In the genomic region with DNA sequence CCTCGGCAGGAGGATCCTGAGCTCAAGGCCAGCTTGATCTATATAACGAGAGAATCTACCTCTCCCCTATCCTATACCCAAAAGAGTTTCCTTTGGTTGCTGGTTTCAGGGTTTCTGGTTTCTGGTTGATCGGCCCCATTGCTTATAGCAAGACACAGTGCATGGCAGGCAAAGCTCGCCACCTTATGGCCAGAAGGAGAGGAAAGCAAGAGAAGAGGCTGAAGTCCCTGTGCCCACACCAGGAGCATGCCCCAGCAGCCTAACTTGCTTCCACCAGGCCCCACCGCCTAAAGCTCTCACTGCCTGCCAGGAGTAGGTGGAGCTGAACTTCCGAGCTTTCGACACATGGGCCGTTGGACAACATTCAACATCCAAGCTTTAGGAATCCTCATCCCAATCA, we compare ENCODE assay signal across 10 mouse cellular contexts. TPM values are rescaled to one million over a fixed set of nuclear protein-coding genes. Genes with fewer than 3 reads are reported as not detected.
DNase-seq lines count a peak whose midpoint lies in the region; ATAC-seq and TF ChIP-seq lines count a peak whose summit lies in the region.
"Had no signal": no experiment of that assay in that cellular context is flagged by ENCODE, and none has a peak within 500 bp of the region (broad histone marks: within the 10 kb centered on the region; RNA-seq: fewer than 3 reads in every experiment).

No protein-coding gene starts in this region.

- no peaks in the 10 kb centered on the region for H3K9me3 ChIP-seq in forebrain, postnatal 0 days (ENCODE audit: low read length)
- no peaks in the 10 kb centered on the region for H3K9me3 ChIP-seq in forebrain, embryonic 11.5 days (ENCODE audit: control insufficient read depth, low read length)
- no peaks in the 10 kb centered on the region for H3K9me3 ChIP-seq in midbrain, postnatal 0 days (ENCODE audit: low read length)
- H3K9me3 ChIP-seq in midbrain, embryonic 15.5 days: no peaks in the 10 kb centered on the region
- H3K9me3 ChIP-seq: neural tube, embryonic 13.5 days had no signal

- H3K27me3 ChIP-seq in forebrain, postnatal 0 days (ENCODE audit: insufficient read depth, low read length): no peaks in the 10 kb centered on the region
- H3K27me3 ChIP-seq in forebrain, embryonic 11.5 days (ENCODE audit: control insufficient read depth, insufficient read depth, low read length): no peaks in the 10 kb centered on the region
- no peaks in the 10 kb centered on the region for H3K27me3 ChIP-seq in midbrain, postnatal 0 days (ENCODE audit: insufficient read depth, low read length)
- no peaks in the 10 kb centered on the region for H3K27me3 ChIP-seq in midbrain, embryonic 15.5 days (replicated peaks)
- H3K27me3 ChIP-seq: neural tube, embryonic 13.5 days had no signal

- no peak for ATAC-seq in forebrain, postnatal 0 days
- no peak for ATAC-seq in forebrain, embryonic 11.5 days (replicated peaks; ENCODE audit: low FRiP score)
- ATAC-seq in midbrain, postnatal 0 days (ENCODE audit: low FRiP score): no peak
- ATAC-seq in midbrain, embryonic 15.5 days (replicated peaks): no peak

- H3K36me3 ChIP-seq in forebrain, postnatal 0 days (ENCODE audit: insufficient read depth): no peaks in the 10 kb centered on the region
- H3K36me3 ChIP-seq in forebrain, embryonic 11.5 days (ENCODE audit: control insufficient read depth, insufficient read depth, low read length): no peaks in the 10 kb centered on the region
- no peaks in the 10 kb centered on the region for H3K36me3 ChIP-seq in midbrain, postnatal 0 days (ENCODE audit: insufficient read depth, low read length)
- H3K36me3 ChIP-seq in midbrain, embryonic 15.5 days (replicated peaks): no peaks in the 10 kb centered on the region
- H3K36me3 ChIP-seq: neural tube, embryonic 13.5 days had no signal

- TF ChIP-seq POLR2A in olfactory bulb, adult 2 months (IDR thresholded peaks at IDR 0.05; ENCODE audit: insufficient read depth, low read depth, low read length): no peak

- no peaks in the 10 kb centered on the region for H3K4me1 ChIP-seq in forebrain, postnatal 0 days (ENCODE audit: insufficient read depth)
- no peaks in the 10 kb centered on the region for H3K4me1 ChIP-seq in forebrain, embryonic 11.5 days (replicated peaks; ENCODE audit: control insufficient read depth, insufficient read depth, low read length)
- no peaks in the 10 kb centered on the region for H3K4me1 ChIP-seq in midbrain, postnatal 0 days (ENCODE audit: insufficient read depth, low read length)
- no peaks in the 10 kb centered on the region for H3K4me1 ChIP-seq in midbrain, embryonic 15.5 days
- no peaks in the 10 kb centered on the region for H3K4me1 ChIP-seq in olfactory bulb, adult 2 months (ENCODE audit: control insufficient read depth, insufficient read depth, low read length)
- H3K4me1 ChIP-seq: neural tube, embryonic 13.5 days had no signal

- no peak overlapping the region for H3K4me3 ChIP-seq in forebrain, postnatal 0 days (ENCODE audit: low read depth, low read length)
- H3K4me3 ChIP-seq in forebrain, embryonic 11.5 days (ENCODE audit: low read depth, low read length): no peak overlapping the region
- no peak overlapping the region for H3K4me3 ChIP-seq in midbrain, postnatal 0 days (ENCODE audit: low read depth, low read length)
- no peak overlapping the region for H3K4me3 ChIP-seq in midbrain, embryonic 15.5 days
- no peak overlapping the region for H3K4me3 ChIP-seq in olfactory bulb, adult 2 months (ENCODE audit: insufficient read depth, low read depth, low read length)
- H3K4me3 ChIP-seq: neural tube, embryonic 13.5 days had no signal

- no peak overlapping the region for H3K4me2 ChIP-seq in forebrain, postnatal 0 days (ENCODE audit: low read depth)
- H3K4me2 ChIP-seq in forebrain, embryonic 11.5 days (ENCODE audit: low read depth, low read length, severe bottlenecking): no peak overlapping the region
- no peak overlapping the region for H3K4me2 ChIP-seq in midbrain, postnatal 0 days (ENCODE audit: low read depth, low read length, poor library complexity, severe bottlenecking)
- no peak overlapping the region for H3K4me2 ChIP-seq in midbrain, embryonic 15.5 days
- H3K4me2 ChIP-seq: neural tube, embryonic 13.5 days had no signal

- 39% methylated on average over 8 of the region's 8 CpGs for WGBS in forebrain, postnatal 0 days
- WGBS in forebrain, embryonic 11.5 days: 44% methylated on average over 8 of the region's 8 CpGs
- 37% methylated on average over 8 of the region's 8 CpGs for WGBS in midbrain, postnatal 0 days
- WGBS in midbrain, embryonic 15.5 days: 48% methylated on average over 8 of the region's 8 CpGs
- WGBS in olfactory bulb, adult 2 months: 40% methylated on average over 8 of the region's 8 CpGs

- H3K27ac ChIP-seq in forebrain, postnatal 0 days (ENCODE audit: low read depth, low read length): no peak overlapping the region
- H3K27ac ChIP-seq in forebrain, embryonic 11.5 days (ENCODE audit: low read depth, low read length): no peak overlapping the region
- H3K27ac ChIP-seq in midbrain, postnatal 0 days (ENCODE audit: low read depth, low read length): no peak overlapping the region
- no peak overlapping the region for H3K27ac ChIP-seq in midbrain, embryonic 15.5 days
- no peak overlapping the region for H3K27ac ChIP-seq in olfactory bulb, adult 2 months (ENCODE audit: insufficient read depth, low read depth, low read length)
- H3K27ac ChIP-seq: neural tube, embryonic 13.5 days had no signal

- no peak overlapping the region for H3K9ac ChIP-seq in forebrain, postnatal 0 days
- no peak overlapping the region for H3K9ac ChIP-seq in forebrain, embryonic 11.5 days (ENCODE audit: low read length)
- H3K9ac ChIP-seq in midbrain, postnatal 0 days (replicated peaks; ENCODE audit: low read length, poor library complexity, severe bottlenecking): no peak overlapping the region
- no peak overlapping the region for H3K9ac ChIP-seq in midbrain, embryonic 15.5 days
- H3K9ac ChIP-seq: neural tube, embryonic 13.5 days had no signal

- TF ChIP-seq CTCF in forebrain, postnatal 0 days (IDR thresholded peaks at IDR 0.05; ENCODE audit: low read depth): peak; percentile 74
- peak; percentile 83 for TF ChIP-seq CTCF in midbrain, postnatal 0 days (IDR thresholded peaks at IDR 0.05)
- peak; percentile 32; the same call in 1 of the 2 replicates for TF ChIP-seq CTCF in olfactory bulb, adult 2 months (IDR thresholded peaks at IDR 0.05; ENCODE audit: insufficient read depth, low read depth, low read length)

- peak; percentile 45 for DNase-seq in forebrain, postnatal 0 days
- DNase-seq in forebrain, embryonic 11.5 days (ENCODE audit: low spot score): no peak
- peak; percentile 51 for DNase-seq in midbrain, postnatal 0 days (ENCODE audit: low spot score)
- peak; percentile 22 for DNase-seq in cerebellum, adult 9-11 months
- DNase-seq in kidney, postnatal 10 days: peak; percentile 58
- no peak for DNase-seq in gastrocnemius, adult 18-20 months (ENCODE audit: low spot score)

RNA-seq across cellular contexts. Expression of a gene that starts 10.8 kb away (rescaled TPM):
- total RNA-seq in forebrain, postnatal 0 days (2014; rRNA removed): 0.15 and 0.95 TPM in 2 replicates
- 0.23 and 0.35 TPM in 2 replicates for polyA plus RNA-seq in forebrain, postnatal 0 days (2015; fragmentation: Nextera tagmentation; extraction: Ambion mirVana)
- polyA plus RNA-seq in forebrain, embryonic 11.5 days (2014; fragmentation: Nextera tagmentation; extraction: Ambion mirVana): 0.05 and 0.31 TPM in 2 replicates
- 0.19 and 0.44 TPM in 2 replicates for total RNA-seq in midbrain, postnatal 0 days (2014; rRNA removed)
- 0.20 and 0.25 TPM in 2 replicates for polyA plus RNA-seq in midbrain, postnatal 0 days (2015; fragmentation: Nextera tagmentation; extraction: Ambion mirVana)
- polyA plus RNA-seq in midbrain, embryonic 15.5 days (2015; fragmentation: Nextera tagmentation; extraction: Ambion mirVana): 0.29 and 0.39 TPM in 2 replicates
- polyA plus RNA-seq in olfactory bulb, adult 2 months (2012; ENCODE audit: insufficient read depth, insufficient read length, low replicate concordance, missing spikeins): not detected in 2 replicates
- total RNA-seq in gastrocnemius, adult 18-20 months (2021): under 1 TPM in 1 of 2 experiments, not detected in 1; 0.11 TPM
- total RNA-seq: heart, postnatal 14 days had no signal

RNA-seq across cellular contexts. Expression of a gene that starts 58.7 kb away (rescaled TPM):
- not detected in 2 replicates for total RNA-seq in forebrain, postnatal 0 days (2014; rRNA removed)
- polyA plus RNA-seq in forebrain, postnatal 0 days (2015; fragmentation: Nextera tagmentation; extraction: Ambion mirVana): not detected in 2 replicates
- not detected in 2 replicates for polyA plus RNA-seq in forebrain, embryonic 11.5 days (2014; fragmentation: Nextera tagmentation; extraction: Ambion mirVana)
- not detected in 2 replicates for total RNA-seq in midbrain, postnatal 0 days (2014; rRNA removed)
- polyA plus RNA-seq in midbrain, postnatal 0 days (2015; fragmentation: Nextera tagmentation; extraction: Ambion mirVana): not detected in 2 replicates
- polyA plus RNA-seq in midbrain, embryonic 15.5 days (2015; fragmentation: Nextera tagmentation; extraction: Ambion mirVana): not detected in 2 replicates
- not detected in 2 replicates for polyA plus RNA-seq in olfactory bulb, adult 2 months (2012; ENCODE audit: insufficient read depth, insufficient read length, low replicate concordance, missing spikeins)
- not detected for total RNA-seq in gastrocnemius, adult 18-20 months (2021)
- total RNA-seq: heart, postnatal 14 days had no signal
- polyA plus RNA-seq: neural tube, embryonic 13.5 days had no signal

Comparison
In these comparisons a context has a peak if more than half of its experiments do, and no peak if none do; other contexts are left out.
1. DNase-seq: peak in forebrain, postnatal 0 days (single experiment), midbrain, postnatal 0 days (single experiment), cerebellum, adult 9-11 months (single experiment) and kidney, postnatal 10 days (single experiment); none in forebrain, embryonic 11.5 days (single experiment) and gastrocnemius, adult 18-20 months (single experiment).
2. CTCF ChIP-seq: peak in every context shown above with its lines; median percentile 83 in midbrain, postnatal 0 days; 74 in forebrain, postnatal 0 days; 32 in olfactory bulb, adult 2 months.